Mouse (Mus musculus): ENCODE results near the gene Tm4sf5. TPM values are rescaled to one million over a fixed set of nuclear protein-coding genes. Genes with fewer than 3 reads are reported as not detected.
"Not testable (repeated sequence)": the region's sequence is repeated elsewhere in the genome, so short reads cannot be mapped to it uniquely, and the experiment has no call there.

The Tm4sf5 gene
- polyA plus RNA-seq, 1 experiment, result 587 TPM

DNA sequence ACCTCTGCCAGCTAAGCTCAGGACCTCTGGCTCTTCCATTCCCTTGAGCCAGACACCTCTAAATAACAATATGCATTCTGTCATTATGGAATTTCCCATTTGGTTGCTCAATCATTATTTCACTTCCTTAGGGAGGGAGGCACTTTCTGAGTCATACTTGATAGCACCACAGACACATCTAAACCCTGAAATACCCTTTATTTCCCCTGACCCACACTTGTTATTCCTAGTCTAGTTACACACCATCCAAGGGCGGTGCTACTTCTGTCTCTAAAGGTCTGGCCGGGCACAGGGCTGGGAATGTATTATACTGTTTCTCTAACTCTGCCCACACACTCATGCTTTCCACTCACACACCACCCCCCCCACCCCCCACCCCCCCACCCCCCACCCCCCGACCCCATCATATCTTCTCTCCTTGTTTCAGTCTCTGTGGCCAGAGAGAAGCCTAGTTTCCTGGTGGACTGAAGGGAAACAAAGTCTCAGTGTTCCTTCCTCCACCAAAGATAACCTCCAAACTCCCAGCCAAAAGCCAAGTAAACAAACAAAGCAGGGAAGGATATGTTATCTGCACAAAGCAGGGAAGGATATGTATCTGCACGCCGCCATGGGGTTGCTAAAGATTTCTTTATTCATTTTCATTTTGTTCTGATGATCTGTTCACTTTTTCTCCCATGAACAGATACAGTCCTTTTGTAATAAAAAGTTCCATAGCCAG is 37.0 kb upstream of the Tm4sf5 start:
- Histone ChIP-seq H3K4me1 (ENCODE audit: control insufficient read depth, insufficient read depth, insufficient read length, low read length) (peaks cover 6% of the 10 kb centered on the region), H3K4me3 (ENCODE audit: low read depth, low read length) (no peak overlapping the region), H3K36me3 (ENCODE audit: control insufficient read depth, insufficient read depth, low read length) (no peaks in the 10 kb centered on the region), H3K27ac (ENCODE audit: insufficient read depth, low read depth, low read length) (peak overlapping the region; percentile 71), H3K27me3 (ENCODE audit: control insufficient read depth, insufficient read depth, low read length) (no peaks in the 10 kb centered on the region)
- 47% methylated on average over 5 of the region's 5 CpGs for WGBS
- TF ChIP-seq CTCF (IDR thresholded peaks at IDR 0.05; ENCODE audit: extremely low read depth, insufficient read length, insufficient replicate concordance, low read depth, low read length), result no peak
- TF ChIP-seq POLR2A (IDR thresholded peaks at IDR 0.05; ENCODE audit: low read depth, low read length), result no peak

DNA sequence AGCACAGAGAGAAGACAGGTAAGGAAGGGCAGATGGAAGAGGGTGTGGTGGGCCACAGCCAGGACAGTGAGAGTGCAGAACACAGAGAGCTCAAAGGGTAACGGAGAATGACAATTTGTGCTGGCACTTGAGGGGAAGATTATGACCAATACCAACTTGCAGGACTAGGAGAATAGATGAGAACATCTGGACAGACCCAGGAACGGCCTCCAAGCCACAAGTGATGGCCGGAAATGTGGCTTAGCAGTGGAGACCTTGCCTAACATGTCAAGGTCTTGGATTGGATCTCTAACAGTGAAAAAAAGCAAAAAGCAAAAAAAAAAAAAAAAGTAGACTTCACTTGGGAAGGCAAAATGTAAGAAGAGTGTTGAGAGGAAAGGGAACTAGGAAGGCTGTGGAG is 35.3 kb upstream of the Tm4sf5 start:
- peaks cover 9% of the 10 kb centered on the region for H3K4me1 ChIP-seq (ENCODE audit: control insufficient read depth, insufficient read depth, insufficient read length, low read length)
- 84% methylated on average over 3 of the region's 3 CpGs for WGBS
- H3K27me3 ChIP-seq (ENCODE audit: control insufficient read depth, insufficient read depth, low read length), result no peaks in the 10 kb centered on the region
- no peak for TF ChIP-seq POLR2A (IDR thresholded peaks at IDR 0.05; ENCODE audit: low read depth, low read length)
- TF ChIP-seq CTCF (IDR thresholded peaks at IDR 0.05; ENCODE audit: extremely low read depth, insufficient read length, insufficient replicate concordance, low read depth, low read length), result no peak
- peak overlapping the region; percentile 2; the same call in 1 of the 2 replicates for H3K27ac ChIP-seq (ENCODE audit: insufficient read depth, low read depth, low read length)
- no peak overlapping the region for H3K4me3 ChIP-seq (ENCODE audit: low read depth, low read length)
- H3K36me3 ChIP-seq (ENCODE audit: control insufficient read depth, insufficient read depth, low read length), result no peaks in the 10 kb centered on the region

DNA sequence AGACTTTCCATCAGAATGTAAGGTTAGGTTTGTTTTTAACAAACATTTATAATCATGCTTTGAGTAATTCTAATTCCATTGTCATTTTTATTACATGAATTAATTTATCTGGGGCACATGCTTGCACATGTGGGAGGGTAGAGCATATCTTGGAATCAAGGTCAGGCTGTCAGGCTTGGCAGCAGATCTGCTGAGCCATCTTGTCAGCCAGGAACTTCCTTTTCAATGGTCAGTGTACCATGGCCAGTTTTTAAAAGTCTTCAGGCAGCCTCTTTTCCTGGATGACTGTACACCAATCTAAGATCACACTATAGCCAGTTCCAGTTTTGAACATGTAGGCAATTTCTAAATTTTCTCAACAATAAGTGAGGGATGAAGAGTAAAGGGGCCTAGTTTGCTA is 32.3 kb upstream of the Tm4sf5 start:
- Histone ChIP-seq H3K27ac (ENCODE audit: insufficient read depth, low read depth, low read length) (peak overlapping the region; percentile 73), H3K36me3 (ENCODE audit: control insufficient read depth, insufficient read depth, low read length) (no peaks in the 10 kb centered on the region), H3K27me3 (ENCODE audit: control insufficient read depth, insufficient read depth, low read length) (no peaks in the 10 kb centered on the region), H3K4me1 (ENCODE audit: control insufficient read depth, insufficient read depth, insufficient read length, low read length) (peaks cover 11% of the 10 kb centered on the region), H3K4me3 (ENCODE audit: low read depth, low read length) (no peak overlapping the region)
- TF ChIP-seq CTCF (IDR thresholded peaks at IDR 0.05; ENCODE audit: extremely low read depth, insufficient read length, insufficient replicate concordance, low read depth, low read length) (no peak), POLR2A (IDR thresholded peaks at IDR 0.05; ENCODE audit: low read depth, low read length) (no peak)

DNA sequence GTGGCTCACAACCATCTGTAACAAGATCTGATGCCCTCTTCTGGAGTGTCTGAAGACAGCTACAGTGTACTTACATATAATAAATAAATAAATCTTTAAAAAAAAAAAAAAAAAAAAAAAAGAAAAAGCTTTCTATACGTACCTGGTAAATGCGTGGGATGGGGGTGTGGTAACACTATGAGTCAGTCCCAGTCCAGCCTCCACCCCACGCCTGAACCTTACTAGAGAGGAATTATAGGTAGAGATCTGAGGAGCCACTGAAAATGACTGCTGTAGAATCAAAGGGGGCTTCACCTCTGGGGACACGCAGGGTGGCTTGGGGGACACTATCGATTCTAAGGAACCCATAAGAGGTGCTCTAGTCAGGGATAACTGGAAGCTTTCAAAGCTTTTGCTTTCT is 31.8 kb upstream of the Tm4sf5 start:
- H3K4me3 ChIP-seq (ENCODE audit: low read depth, low read length); H3K36me3 ChIP-seq (ENCODE audit: control insufficient read depth, insufficient read depth, low read length); H3K27me3 ChIP-seq (ENCODE audit: control insufficient read depth, insufficient read depth, low read length): not testable (repeated sequence)
- peaks cover 11% of the 10 kb centered on the region for H3K4me1 ChIP-seq (ENCODE audit: control insufficient read depth, insufficient read depth, insufficient read length, low read length)
- H3K27ac ChIP-seq (ENCODE audit: insufficient read depth, low read depth, low read length), result peak overlapping the region; percentile 57
- 59% methylated on average over 5 of the region's 5 CpGs for WGBS

DNA sequence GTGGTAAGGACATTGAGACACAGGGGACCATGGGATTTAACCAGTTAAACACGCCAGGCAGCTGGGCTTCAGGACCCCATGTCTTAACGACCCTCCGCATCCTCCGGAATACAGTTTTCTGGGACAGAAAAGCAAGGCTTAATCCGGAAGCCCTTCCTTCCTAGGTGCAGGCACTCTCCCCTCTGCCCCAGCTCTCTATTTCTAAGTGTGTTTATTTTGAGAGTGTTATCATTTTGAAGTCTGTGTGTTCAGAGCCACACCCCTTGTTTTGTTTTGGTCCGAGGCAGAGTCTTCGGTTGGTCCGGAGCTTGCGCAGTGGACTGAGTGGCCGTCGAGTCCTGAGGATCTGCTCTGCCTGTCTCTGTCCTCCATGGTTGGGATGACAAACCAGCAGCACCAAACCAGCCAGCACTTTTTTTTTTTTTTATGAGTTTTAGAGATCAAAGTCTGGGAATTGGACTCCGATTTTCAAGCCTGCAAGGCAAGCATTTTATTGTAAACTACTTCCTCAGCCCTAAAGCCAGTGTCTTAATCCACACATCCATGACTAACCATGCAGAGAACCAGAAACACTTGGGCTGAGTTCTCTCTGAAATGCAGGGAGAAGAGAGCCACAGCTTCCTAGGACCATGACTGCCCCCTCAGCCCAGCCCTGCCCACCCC is 30.0 kb upstream of the Tm4sf5 start:
- H3K4me3 ChIP-seq (ENCODE audit: low read depth, low read length), result no peak overlapping the region
- no peaks in the 10 kb centered on the region for H3K36me3 ChIP-seq (ENCODE audit: control insufficient read depth, insufficient read depth, low read length)
- H3K27me3 ChIP-seq (ENCODE audit: control insufficient read depth, insufficient read depth, low read length), result no peaks in the 10 kb centered on the region
- H3K4me1 ChIP-seq (ENCODE audit: control insufficient read depth, insufficient read depth, insufficient read length, low read length), result peaks cover 9% of the 10 kb centered on the region
- WGBS, result 25% methylated on average over 12 of the region's 12 CpGs
- no peak for TF ChIP-seq CTCF (IDR thresholded peaks at IDR 0.05; ENCODE audit: extremely low read depth, insufficient read length, insufficient replicate concordance, low read depth, low read length)
- no peak for TF ChIP-seq POLR2A (IDR thresholded peaks at IDR 0.05; ENCODE audit: low read depth, low read length)
- peak overlapping the region; percentile 93 for H3K27ac ChIP-seq (ENCODE audit: insufficient read depth, low read depth, low read length)

DNA sequence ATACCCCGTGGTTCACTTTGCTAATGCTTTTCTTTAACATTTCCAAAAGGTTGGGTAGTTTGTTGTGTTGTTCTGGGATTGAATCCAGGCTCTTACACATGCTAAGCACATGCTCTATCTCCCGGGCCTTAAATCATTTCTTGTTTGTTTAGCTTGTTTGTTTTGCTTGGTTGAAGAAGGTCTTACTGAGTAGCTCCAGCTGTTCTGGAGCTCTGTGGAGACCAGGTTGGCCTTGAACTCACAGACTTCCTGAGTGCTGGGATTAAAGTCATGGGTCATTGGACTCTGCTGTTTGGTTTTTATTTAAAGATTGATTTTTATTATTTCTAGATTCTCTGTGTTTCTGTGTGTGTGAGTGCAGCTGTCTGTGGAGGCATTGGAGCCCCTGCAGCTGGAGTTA is 19.5 kb upstream of the Tm4sf5 start:
- Histone ChIP-seq H3K4me1 (ENCODE audit: control insufficient read depth, insufficient read depth, insufficient read length, low read length) (peaks cover 2% of the 10 kb centered on the region; the same call in 1 of the 2 replicates), H3K27me3 (ENCODE audit: control insufficient read depth, insufficient read depth, low read length) (no peaks in the 10 kb centered on the region), H3K4me3 (ENCODE audit: low read depth, low read length) (no peak overlapping the region), H3K36me3 (ENCODE audit: control insufficient read depth, insufficient read depth, low read length) (no peaks in the 10 kb centered on the region), H3K27ac (ENCODE audit: insufficient read depth, low read depth, low read length) (no peak overlapping the region)
- no peak for TF ChIP-seq POLR2A (IDR thresholded peaks at IDR 0.05; ENCODE audit: low read depth, low read length)
- no peak for TF ChIP-seq CTCF (IDR thresholded peaks at IDR 0.05; ENCODE audit: extremely low read depth, insufficient read length, insufficient replicate concordance, low read depth, low read length)
- 45% methylated on average over 2 of the region's 2 CpGs for WGBS

DNA sequence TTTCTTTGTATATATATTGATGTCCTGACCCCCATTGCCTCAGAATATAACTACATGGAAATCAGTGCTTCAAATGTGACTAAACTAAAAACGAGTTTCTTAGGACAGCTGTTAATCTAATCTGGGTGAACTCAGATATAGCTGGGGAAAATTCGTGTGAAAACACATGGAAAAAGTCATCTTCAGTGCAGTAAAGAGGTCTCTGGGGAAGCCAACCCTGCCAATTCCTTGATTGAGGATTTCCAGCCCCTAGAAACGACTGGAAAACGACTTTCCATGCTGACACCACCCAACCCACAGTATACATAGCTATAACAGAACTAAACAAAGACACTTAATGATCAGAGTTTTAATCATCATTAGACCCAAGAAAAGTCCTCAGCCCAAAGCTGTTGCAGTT is 17.2 kb upstream of the Tm4sf5 start:
- Histone ChIP-seq H3K36me3 (ENCODE audit: control insufficient read depth, insufficient read depth, low read length) (no peaks in the 10 kb centered on the region), H3K4me1 (ENCODE audit: control insufficient read depth, insufficient read depth, insufficient read length, low read length) (no peaks in the 10 kb centered on the region; the same call in 1 of the 2 replicates), H3K27me3 (ENCODE audit: control insufficient read depth, insufficient read depth, low read length) (no peaks in the 10 kb centered on the region), H3K4me3 (ENCODE audit: low read depth, low read length) (no peak overlapping the region), H3K27ac (ENCODE audit: insufficient read depth, low read depth, low read length) (no peak overlapping the region)
- TF ChIP-seq POLR2A (IDR thresholded peaks at IDR 0.05; ENCODE audit: low read depth, low read length) (no peak), CTCF (IDR thresholded peaks at IDR 0.05; ENCODE audit: extremely low read depth, insufficient read length, insufficient replicate concordance, low read depth, low read length) (no peak)
- WGBS, result 57% methylated on average over 4 of the region's 4 CpGs
